Mouse (Mus musculus) thymus, postnatal 36 days (tissue): ENCODE measurements around the gene Rab3c.

Source experiments
- DNase-seq, 2 experiments: peaks; one replicate each; pipeline ENCODE4 v3.0.0; 2022; ENCODE audit warnings: mixed read lengths in 2 of 2

Rab3c gene

DNA sequence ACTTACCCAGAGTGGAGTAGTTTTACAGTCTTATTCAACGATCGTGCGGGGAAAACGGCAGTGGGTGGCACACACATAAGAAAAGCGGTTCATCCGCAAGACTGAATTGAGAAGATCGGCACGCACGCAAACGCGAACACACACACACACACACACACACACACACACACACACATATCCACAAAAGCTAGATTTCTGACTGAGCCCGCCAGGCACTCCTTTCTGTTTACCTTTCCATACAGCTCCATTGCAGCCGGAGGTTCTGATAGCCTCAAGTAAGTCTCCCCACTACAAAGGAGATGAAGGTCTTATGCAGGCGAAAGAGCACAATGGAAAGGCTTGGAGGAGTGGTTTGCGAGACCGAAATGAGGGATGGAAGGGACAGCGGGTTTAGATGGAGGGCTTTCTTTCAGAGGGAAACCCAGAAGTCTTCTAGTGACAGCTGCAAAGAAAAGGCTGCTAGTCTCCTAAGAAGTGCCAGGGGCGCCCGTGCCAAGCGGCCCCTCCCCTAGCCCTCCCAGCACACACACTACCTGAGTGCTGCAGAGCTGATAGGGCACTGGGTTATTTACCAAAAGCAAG, at the start of gene Rab3c:
Gene Rab3c, minus strand, starts transcription at position 434 of the 582 bp plus-strand sequence.
- no peak for DNase-seq

DNA sequence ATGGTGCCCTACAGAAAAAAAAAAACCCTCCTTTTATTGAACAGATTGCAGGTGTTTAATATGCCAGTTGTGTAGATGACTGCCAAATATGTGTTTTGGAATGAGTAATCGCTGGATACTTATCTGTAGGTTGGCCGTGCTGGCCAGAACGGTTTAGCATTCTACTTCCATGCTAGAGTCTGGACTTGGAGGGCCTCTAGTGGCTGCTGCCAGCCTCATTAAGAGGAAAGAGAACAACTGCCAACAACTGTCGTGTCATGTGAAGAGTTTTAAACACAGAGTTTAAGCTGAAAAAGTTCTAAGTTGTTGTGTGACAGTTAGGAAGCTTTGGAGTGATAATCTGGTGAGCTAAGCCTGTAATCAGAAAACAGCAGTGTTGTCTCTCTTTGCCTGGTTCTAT, 38.0 kb upstream of the Rab3c start:
- no peak for DNase-seq

DNA sequence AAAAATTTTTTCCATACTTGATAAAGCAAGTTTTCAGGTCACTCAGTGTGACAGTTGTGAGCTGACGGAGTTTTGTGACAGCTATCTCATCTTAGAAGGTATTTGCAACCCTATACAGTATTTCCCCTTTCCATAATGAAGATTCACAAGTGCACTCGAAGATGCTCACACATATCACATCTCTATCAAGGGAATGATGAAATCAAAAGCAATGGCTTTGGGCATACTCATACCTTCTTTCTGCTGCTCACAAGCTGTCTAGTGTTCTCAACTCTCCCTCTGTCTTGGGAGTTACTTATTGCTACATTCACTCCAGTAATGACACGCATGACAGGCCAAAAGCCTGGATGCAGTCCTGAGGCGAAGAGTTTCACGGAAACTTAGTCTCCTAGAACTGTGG, 26.4 kb upstream of the Rab3c start:
- DNase-seq = no peak

DNA sequence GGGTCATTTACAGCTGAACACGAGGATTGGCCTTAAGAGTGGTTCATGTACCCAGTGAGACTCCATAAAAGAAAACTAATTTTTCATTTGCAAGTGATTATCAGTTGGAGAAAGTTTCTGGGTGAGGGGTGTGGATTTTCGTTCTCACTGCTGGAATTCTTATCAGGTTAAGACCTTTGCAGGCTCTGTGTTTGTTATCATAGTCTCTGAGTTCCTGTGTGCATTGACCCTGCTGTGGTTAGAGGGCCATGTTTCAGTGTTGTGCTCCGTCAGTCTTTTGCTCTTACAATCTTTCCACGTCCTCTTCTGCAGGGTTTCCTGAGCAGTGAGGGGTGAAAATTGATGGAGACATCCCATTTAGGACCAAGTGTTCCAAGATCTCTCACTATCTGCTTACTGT, 16.3 kb upstream of the Rab3c start:
- no peak for DNase-seq

DNA sequence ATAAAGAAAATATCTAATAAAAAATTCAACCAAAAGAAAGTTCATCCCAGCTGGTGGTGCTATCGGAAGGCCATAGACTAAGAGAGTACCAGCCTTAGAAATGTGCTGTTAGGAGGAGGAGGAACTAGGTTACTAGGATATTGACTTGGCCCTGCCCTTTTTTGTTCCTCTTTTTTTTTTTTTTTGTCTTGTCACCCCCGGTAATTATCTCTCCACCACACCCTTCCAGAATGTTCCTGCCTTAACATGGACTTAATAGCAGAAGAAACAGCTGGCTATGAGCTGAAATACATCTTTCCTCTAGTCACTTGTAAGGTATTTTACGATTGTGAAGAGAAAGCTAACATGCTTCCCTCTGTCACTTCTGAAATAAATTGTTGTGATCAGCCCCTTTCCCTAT, 7.7 kb upstream of the Rab3c start:
- DNase-seq = no peak

DNA sequence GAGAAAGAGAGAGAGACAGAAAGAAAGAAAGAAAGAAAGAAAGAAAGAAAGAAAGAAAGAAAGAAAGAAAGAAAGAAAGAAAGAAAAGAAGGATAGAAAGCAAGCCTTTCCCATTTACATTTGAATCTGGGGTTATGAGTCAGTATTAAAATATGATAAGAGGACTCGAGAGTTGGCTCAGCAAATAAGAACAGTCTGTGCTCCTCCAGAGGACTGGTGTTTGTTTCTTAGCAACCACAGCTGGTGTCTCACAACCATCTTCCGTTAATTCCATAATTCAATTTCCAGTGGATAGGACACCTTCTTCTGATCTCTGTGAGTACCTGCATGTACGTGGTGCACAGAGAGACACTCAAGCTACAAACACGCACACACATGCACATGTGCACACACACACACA, 3.0 kb upstream of the Rab3c start:
- no peak for DNase-seq

DNA sequence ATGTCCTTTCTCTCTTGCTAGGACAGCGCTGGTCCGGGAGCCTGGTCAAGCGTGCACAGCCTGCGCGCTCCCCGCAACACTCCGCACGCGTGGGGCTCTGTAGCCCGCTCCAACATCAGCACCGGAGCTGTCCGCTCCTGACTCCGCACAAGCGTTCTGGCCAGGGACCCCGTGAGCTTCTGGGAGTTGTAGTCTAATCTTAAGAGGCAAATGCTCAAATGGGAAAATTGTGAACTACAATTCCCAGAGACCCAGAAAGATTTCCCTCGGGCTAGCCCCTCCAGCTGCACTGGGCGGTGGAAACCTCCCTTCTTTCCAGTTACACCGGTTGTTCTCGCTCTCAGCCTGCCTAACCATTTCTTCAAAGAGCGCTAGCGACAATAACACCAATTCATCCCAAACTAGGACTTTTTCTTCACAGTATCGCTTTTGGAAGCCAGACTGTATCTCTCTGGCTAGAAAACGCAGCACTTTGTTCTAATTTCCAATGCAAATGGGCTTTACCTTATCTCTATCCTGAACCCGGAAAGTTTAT, 701 bp downstream of the Rab3c start:
- DNase-seq = no peak

DNA sequence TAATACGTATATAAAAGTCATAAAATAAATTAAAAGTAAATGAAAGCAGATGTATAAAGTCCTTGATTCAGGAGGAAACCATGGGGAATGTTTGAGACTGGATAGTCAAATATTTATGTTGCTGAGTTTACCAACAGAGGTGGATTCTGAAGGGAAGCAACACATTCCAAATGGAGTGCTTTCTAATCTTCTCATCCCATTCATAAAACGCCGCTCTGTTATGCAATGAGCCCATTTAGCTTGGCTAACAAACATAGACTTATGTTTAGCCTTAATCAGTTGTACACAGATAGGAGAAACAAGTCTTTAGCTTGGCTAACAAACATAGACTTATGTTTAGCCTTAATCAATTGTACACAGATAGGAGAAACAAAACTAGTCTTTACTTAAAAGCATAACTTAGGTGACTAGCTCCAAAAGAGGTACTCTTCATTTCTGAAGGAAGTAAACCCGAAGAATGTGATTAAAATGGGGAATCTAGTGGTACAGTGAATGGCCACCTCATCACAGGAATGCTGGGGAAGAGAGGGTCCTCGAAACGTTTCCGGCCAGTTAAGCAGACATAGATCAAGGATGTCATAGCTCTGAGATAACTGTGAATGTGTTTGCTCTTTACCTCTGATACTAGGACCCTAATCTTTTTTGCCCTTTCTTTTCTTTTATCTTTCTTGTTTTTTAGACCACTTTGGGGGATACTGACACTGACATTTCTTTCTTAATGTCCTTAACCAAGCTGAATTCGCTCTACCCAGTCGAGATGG, 1.6 kb downstream of the Rab3c start:
- no peak for DNase-seq

DNA sequence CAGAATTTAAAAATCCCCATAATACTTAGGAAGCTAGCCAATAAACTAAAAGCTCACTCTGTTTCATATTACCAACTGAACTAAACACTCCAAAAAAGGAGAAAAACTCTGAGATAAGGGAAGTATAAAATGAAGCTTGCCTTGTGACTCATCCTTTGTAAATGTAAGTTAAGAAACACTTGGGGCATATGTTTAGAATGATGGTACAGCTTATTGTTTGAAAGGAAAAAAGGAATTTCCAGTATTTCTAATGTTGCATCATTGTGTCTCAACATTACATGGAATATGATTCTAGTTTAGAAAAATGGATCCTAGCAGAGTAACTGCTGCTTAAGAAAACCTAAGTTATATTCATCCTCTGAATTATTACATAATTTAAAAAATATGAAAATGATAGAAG, 3.1 kb downstream of the Rab3c start:
- no peak for DNase-seq

DNA sequence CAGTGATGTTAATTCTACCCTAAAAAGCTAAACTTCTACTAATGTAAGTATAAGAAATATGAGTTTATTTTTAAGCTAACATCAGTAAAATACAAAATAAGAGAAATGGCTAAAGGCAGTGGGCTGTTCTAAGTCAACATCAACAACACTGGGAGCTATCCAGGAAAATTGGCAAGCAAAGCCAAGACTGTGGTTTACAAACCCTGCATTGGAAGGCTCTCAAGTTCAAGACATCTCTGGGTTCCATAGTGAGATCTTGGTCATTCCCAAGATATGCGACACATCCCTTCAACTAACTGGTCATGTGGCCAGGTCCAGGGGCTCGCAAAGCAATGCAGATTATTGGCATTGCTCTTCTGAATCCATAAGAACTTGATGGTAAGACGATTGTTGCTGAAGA, 5.3 kb downstream of the Rab3c start:
- DNase-seq = no peak

DNA sequence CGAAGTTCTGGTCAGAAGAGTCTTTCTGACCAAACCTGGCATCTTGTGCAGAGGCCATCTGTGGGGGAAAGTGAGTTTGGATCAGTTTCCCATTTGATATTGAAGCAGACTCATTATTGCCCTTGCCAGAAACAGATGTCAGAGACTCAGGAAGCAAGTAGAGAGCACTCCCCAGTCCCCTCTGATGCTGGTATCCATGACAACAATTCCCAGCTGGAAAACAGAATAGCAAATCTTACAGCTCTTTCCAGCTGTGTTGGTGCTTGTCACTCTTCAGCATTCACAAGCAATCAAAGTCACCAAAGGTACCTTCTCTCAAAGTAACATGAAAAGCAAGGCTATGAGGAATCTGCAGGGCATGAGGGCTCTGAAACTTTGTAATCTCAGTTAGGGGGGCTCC, 20.1 kb downstream of the Rab3c start:
- no peak for DNase-seq

DNA sequence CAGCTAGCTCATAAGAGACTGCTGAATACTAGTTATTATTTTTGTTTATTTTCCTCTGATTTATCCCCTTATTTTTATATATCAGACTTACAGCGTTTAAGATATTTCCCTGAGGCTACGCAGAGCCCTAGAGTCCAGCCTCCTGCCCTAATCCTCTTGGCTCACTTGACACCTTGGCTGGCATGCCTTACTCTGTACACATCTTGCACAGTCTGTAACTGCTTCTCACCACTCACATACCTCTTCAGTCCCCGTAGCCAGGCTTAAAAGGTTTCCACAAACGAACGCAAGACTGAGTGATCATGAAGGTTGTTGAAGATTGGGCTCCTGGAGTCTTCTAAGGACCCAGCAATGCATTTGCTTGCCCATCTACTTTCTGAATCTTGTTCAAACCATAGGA, 29.3 kb downstream of the Rab3c start:
- DNase-seq = no peak

DNA sequence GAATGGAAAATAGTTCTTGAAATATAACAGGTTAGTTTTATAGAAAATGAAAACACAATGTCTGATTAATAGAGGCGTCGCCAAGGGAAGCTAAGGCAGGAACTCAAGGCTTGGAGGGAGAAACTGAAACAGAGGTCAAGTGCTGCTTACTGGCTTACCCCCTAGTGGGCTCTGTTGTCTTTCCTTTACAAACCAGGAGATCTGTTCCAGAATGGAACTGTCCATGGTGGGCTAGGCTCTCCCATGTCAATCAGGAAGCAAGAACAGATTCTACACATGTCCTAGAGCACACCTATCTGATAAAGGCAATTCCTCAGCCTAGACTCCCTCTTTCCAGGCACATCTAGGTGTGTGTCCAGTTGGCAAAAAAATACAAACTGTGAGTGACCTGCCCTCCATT, 32.3 kb downstream of the Rab3c start:
- DNase-seq = no peak

DNA sequence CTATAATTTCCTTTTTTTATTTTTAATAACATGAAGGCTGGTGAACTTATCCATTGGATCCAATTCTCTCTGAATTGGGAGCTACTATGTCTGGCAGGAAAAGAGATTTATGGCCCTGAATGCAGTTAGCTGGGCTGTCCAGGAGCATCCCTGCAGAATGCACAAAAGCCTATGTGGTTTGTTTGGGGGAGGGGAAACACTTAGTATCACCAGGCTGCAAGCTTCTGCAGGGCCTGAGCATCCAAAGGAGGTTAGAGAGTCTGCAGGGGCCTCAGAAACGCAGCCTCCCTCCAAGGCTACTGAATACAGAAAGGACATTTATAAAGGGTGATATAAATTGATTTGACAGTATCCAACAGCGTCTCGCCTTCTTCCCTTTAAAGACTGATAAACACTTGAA, 41.8 kb downstream of the Rab3c start:
- DNase-seq = no peak

DNA sequence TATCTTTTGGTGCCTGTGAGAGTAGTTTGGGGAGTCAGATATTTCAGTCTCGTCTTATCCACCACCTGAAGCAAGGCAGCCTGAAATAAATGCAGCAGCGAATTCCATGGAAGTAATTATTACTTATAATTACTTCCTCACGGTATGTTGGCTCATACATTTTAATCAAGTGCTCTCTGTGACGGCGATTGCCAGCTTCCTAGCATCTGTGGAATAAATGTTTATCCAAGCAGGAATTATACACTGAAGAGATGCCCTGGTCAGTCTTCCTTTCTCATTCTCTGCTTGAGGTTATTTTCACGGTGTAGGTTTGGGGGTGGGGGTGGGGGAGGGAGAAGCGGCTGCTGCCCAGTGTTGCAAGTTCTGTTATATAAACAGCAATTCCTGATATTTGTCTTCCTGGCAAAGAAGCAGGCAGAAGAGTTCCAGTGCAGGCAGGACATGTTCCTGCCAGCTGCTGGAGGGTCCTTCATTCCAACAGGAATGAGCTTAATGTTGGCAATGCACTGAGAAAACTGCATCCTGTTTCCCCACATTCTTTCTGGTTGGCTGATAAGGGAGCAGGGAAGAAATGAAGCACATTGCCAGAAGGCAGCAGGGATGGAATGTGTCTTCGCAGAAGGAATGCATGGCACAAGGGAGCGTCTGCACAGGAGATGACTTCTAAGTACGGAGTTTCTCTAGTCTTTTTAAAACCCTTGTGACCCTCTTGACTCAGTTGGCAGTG, 43.4 kb downstream of the Rab3c start:
- DNase-seq = no peak

DNA sequence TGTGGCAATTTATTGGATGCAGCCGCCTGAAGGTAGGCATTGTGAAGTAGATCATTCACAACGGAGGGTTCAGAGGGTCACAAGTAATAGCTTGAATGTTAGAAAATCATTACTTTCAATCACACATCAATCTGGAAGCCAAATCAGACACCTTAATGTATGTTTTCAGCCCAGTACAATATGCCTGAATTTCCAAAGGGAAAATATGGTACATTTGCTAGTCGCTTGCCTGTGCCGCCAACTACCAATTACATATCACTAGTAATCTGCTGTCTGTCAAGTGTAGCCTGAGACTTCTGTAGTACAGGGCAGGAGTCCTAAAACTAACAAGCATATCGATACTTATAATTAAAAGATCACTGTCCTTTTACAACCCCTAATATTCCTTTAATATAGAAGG, 47.4 kb downstream of the Rab3c start:
- DNase-seq = no peak

DNA sequence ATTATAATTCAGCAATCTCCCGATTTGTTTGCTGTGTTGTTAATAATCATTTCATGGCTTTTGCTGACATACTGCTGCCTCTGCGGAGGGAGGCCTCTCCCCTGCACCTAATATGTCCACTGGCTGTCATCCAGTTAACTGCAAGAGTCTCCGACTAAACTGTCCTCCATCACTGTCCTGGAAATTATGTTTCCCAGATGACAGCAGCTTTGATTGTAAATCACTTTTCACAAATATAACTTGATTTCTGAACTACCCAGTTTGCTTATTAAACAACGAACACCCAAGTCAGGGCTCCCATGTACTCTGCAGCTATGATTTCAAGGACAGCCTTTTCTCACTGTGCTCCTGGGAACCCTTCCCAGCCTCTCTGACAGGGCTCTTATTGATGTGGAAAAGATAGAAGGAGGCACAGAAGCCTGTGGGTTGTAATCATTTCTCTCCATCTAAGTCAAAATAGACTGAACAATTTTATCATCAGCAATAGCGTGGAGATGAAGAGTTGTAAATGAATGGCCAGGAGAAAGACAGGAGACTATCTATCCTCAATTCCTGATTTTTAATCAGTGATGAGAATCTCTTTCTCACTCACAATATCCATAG, 49.6 kb downstream of the Rab3c start:
- no peak for DNase-seq

DNA sequence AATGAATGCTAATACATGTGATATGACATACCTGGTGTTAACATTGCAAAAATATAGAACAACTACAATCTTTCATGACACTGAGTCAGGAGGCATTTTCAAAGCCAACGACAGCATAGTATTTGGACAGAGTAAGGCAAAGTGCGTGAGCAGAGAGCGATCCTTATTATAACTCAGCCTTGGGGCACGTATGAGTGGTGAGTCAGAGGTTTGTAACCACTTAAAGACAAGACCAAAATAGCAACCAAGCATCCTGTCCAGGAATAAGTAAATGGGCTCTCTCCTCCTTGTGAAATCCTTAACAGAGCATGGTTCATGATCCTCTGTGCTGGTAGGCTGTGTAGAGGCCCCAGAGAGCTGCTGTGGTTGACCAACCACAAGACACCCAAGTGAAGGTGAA, 50.8 kb downstream of the Rab3c start:
- no peak for DNase-seq

DNA sequence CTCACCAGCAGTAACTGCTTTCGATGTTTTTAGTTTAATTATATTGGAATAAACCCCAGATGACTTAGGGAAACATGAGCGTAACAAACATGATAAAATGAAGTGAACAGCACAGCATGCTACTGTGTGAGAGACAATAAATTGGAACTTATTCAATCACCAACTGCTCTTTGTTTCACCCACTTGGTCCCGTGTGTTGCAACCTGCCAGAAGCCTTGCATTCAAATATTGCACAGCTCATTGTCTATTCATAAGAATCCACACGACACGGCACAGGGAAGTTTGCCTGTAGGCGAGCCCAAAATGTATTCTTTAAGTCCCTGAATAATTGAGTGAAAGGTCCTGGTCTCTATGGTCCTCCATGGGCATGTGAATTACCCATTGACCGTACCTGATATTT, 61.6 kb downstream of the Rab3c start:
- DNase-seq = no peak

DNA sequence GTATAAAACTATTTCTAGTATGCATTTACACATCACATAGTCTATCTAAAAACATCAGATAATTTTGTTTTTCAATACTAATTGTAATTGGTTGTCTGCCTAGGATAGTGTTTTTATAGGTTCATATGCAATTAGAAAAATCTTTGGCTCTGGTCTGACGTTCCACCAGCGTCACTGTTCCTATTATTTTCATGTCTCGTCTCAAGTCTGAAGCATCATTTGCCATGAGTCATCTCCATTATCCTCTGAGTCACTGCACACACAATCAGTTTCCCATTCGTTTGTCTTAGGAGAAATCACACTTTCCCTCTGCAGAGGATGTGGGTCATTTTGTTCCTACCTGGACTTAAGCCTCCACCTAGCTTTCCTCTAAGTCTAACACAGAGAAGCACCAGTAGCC, 62.3 kb downstream of the Rab3c start:
- no peak for DNase-seq

DNA sequence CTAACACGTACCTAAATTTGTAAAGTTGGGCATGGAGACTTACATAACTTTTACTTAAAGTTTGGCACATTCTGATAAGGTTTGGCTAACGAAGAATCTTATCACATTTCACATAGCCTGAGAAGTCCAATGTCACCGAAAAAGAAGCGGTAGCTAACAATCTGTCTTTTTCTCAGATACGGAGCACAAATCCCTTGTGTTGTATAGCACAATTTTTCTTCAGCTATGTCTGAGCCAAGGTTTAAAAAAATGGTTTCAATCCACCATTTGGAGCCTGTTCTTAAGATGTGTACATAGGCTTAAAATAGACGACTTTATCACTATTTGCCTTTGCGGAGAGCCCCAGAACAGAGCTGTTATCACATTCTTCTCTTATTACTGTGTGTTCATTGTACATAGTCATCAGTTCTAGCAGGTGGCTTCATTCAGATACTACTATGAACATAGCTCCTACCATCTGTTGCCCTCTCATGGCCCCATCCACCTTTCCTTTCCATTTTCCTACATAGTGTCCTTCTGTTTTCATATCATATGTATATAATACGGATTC, 69.2 kb downstream of the Rab3c start:
- DNase-seq = no peak

DNA sequence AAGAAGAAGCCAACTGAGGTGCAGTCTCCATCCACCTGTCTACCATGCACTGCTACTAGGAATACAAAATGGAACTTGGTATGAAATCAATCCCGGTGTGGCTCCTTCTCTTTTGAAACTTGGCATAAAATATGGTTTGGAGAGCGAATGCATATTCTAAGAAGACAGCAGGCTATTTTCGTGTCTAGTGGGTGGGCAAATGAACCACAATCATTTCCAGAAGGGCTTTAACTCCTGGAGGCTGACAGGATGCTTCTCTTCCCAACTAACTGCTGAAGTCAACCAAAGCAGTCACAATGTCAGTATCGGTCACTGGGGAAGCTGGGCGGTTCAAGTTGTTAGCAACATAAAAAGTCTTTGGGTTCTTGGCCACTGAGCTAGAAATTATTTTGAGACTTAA, 81.9 kb downstream of the Rab3c start:
- no peak for DNase-seq

DNA sequence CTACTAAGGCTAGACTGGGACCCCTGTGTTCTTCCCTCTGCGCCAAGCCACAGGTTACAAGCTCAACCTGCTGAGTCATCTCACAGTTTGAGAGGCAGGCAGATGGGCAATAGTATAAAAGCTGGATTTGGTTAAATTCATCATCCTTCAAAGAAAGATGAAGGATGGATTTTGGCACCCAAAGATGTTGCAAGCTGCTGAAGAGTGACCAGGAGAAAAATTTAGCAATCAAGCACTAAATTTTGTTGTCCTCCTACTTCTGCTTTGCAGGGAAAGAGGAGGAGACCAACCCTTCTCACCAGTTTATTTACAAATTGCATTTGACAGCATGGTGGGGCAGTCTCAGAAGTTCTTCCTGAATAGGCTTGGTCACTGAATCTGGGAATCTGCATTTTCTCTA, 90.8 kb downstream of the Rab3c start:
- no peak for DNase-seq
